Mouse (Mus musculus) cerebellum, adult 11-12 months (tissue): ENCODE measurements around the gene Cbs.
"Not testable (repeated sequence)": the region's sequence is repeated elsewhere in the genome, so short reads cannot be mapped to it uniquely, and the experiment has no call there.

Source experiments
- DNase-seq: peaks from one replicate; pipeline ENCODE4 v3.0.0; 2022

Cbs gene

DNA sequence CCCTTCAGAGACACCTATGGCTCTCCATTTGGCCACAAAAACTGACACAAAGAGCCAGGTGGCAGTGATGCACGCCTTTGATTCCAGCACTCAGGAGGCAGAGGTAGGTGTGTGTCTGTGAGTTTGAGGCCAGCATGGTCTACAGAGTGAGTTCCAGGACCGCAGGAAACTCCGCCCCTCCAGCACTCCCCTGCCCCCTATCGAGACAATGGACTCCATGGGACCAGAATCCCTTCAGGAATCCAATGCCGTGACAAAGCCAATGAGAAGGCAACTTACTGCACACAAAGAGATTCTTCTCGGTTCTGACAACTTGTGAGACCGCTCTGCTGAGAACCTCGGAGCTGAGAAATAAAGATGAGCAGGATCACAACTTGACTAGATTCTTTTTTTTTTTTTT lies 5.3 kb upstream of the Cbs start:
- DNase-seq = no peak

DNA sequence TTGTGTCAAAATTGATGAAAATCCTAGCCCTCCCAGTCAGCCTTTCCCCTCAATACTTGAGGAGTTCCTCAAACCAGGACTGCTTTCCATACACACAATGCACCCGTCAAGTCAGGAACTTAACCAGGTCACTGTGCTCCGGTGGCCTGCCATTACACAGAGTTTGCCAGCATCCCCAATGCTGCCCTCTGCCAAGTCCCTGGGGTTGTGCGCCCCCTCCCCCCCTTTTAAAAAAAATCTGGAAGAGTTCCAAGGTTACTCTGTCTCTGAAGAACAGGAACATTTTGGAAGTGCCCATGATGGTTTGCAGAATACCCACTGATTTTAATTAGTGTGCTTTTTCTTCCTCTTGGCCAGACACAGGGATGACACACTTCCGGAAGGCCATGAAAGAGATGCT lies 2.6 kb upstream of the Cbs start:
- DNase-seq = no peak

DNA sequence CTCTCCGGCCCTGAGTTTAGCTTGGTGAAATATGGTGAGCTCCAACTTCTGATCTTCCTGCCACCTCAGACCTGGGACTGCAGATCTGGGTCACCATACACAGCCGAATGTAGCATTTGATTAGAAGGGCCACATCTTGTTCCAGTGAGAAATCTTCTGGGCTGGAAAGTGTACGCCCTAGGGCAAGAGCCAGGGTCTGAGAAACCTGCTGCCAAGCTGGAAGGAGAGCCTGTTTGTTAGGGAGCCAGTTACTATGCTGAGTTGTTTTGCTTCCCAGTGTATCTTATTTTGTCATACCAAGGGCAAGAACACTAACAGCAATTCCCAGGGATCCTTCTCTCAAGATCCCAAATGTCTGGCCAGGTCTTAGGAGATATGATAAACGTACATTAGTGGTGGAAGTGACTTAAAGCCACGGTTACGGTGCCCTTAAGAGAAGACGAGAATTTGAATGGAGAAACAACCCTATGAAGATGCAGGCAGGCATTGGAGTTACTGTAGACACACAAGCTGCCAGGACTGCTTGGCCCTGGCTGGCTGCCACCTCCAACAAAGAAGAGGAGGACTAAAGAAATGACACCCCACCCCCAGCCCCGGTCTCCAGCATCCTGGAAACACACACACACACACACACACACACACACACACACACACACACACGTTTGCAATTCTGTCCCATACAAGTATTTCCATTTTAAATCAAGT lies 980 bp upstream of the Cbs start:
- DNase-seq = no peak

DNA sequence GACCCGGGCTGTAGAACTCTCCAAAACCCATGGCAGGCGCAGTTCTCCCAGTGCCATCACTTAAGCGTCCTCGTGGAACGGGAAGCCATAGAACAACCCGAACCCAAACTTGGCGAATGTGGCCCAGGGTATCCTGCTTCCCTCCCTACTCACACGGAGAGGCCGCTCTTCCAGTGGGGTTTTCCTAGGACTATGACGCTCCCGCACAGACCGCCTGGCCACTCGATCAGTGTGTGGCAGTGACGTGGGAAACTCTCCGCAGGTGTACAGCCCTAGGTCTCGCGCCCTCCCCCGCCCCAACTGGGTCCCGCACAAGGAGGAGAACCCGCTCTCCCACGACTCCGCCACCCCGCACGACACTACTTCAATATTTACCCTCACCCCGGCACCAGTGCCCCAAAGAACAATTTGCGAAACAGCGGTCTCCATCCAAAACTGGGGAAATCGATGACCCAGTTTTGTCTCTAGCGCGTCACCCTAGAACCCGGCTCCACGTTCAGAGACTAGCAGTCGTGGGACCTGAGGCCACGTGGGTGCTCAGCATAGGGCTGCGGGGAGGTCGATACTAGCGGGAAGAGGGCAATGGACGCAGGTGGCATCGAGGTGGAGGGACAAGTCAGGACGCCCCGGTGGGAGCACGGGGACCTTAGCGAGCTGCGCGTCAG lies 629 bp downstream of the Cbs start:
- no peak for DNase-seq

DNA sequence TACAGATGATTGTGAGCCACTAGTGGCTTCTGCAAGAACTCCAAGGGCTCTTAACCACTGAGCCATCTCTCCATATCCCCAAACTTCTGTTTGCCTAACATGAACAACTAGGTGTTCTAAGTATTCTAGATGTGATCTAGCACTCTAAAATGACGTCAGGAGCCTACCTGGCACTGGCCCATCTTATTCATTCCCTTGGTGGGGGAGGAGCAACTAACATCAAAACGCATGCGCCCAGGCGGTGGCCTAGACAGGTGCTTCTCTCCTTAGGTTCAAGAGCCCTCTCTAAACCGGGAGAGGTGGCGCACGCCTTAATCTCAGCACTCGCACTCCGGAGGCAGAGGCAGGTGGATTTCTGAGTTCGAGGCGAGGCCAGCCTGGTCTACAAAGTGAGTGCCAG lies 1.3 kb downstream of the Cbs start:
- DNase-seq = no peak

DNA sequence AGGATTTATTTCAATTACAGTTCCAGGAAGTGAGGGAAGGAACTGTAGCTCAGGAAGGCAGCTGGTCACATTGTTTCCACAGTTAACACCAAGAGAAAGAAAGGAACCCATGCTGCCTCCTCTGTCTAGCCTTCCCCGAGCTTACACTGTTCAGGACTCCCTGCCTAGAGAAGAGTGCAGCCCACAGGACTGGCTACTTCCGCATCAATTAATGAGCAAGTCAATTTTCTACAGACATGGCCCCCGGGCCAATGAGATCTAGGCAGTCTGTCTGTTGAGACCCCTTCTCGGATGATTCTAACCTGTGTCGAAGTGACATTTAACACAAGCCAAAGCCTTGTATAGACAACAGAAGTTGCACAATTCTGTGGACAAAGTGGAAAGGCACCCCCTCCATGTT lies 2.1 kb downstream of the Cbs start:
- DNase-seq = no peak

DNA sequence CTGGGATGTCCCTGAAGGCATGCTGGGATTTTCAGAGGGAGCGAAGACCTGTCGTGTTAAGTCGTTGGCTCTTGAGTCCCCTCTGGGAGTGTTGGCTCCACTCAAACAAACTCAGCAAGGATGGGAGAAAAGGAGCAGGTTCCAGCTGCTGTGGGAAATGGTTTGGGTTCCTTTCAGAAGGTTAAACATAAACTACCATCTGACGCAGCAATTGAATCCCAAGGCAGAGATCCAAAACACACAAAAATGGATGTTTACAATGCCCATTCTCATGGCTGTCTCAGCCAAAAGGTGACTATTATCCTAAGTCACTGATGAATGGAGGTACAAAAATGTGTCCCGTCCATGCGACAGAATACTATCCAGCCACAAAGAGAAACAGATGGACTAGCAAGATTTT lies 4.0 kb downstream of the Cbs start:
- no peak for DNase-seq

DNA sequence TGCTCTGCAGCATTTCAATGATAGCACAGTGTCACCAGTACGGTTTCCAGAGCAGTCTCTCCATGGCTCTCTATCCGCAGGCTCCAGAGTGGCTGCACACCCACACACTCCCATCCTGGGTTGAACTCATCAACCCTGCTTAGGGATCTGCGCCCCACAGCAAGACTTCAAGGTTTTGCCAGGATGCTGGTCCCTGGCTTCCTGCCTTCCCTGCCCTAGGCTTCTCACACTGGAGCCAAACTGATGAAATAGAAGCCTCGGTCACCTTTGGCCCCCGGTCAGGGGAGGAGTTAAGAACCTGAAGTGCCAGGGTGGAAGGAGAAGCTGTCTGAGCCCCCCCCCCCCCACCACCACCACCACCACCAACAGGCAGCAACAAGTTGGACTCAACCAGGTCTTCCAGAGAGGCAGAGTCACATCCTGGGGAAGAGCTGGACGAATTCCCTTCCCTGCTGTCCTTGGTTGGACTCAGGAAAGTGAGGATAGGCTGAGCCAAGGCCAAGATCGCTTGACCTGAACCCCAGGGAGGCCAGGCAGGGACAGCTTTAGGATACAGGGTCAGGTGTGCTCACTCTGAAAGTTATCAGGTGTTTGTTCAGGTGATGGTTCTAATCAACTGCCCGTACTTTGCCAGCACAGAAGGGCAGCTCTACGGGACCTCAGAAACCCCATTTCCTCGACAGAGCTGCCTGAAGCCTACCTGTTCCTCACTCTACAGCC lies 5.8 kb downstream of the Cbs start:
- DNase-seq = no peak

DNA sequence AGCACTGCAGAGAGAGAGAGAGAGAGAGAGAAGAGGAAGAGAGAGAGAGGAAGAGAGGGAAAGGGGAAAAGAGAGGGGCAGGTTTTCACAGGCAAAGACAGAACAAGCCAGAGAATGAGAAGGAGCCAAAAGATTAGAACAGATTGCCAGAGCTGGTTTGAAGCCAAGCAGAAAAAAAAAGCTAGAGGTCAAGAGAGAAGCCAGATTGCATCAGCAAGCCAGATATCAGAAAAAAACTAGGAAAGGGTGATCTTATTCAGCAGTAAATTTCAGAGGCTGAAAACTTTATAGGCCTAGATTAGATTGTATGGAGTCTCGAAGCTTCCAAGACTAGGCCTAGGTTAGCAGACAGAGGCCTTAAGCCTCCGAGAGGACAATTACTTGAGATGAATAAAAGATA lies 9.1 kb downstream of the Cbs start:
- no peak for DNase-seq

DNA sequence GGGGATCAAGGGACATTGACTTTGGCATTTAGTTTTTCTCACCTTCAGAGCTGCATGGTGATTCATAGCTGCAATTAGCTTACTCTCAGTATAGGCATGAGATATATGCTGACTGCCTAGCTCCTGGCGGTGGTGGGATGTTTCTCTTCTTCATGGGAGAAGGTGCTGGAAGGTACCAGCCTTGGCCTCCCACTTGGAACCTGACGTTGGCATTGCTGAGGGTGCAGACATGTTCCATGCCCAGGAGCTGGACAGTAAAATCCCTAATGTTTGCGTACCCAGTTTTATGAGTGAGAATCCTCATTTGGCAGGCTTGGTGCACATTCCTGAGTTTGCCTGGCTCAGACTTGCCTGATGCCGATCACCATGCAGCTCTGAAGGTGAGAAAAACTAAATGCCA lies 13.9 kb downstream of the Cbs start:
- DNase-seq = no peak

DNA sequence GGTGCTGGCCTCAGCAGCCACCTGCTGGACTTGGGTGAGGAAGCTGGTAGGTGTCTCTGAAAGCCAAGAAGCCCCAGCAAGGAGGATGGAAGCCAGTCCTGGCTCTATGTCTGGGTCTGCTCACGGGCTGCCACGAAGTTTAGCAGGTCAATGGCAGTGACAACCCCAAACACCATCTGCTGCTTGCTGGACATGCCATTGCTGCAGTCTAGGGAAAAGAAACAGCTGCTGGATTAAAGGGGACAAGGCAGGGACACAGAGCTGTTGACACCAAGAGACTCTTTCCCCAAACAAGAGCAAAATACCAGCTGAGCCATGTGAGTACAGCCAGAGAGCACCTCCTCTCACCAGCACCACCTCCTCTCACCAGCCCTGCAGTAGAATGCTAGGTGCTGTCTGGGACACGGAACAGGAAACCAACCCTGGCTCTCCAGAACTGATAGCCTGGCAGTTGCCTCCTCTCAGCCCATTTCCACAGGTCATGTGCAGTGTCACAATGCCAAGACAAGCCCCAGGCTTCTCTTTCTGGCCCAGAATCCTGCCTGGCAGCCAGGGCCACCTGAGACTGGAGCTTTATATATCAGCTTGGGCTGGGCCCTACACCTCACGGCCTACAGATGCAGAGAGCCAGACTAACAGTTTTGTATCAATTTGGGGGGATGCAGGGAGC lies 23.8 kb downstream of the Cbs start:
- peak; percentile 16 for DNase-seq

DNA sequence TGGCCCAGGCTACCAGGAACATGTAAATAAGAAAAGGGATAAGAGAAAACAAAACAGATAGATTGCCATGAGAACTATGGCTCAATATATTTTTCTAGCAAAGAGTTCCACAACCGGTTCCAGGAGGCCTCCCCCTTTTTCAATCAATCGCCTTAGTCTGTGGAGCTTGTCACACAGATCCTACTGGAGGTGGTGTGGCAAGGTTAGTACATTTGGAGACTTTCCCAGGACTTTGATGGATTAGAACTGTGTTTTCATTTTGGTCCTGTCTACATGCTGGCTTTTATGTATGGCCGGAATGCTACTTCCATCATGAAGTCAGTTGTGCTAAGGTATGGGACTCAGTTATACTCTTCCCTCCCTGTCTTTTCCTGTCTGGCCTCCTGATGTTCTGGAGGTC lies 27.1 kb downstream of the Cbs start:
- DNase-seq = no peak

DNA sequence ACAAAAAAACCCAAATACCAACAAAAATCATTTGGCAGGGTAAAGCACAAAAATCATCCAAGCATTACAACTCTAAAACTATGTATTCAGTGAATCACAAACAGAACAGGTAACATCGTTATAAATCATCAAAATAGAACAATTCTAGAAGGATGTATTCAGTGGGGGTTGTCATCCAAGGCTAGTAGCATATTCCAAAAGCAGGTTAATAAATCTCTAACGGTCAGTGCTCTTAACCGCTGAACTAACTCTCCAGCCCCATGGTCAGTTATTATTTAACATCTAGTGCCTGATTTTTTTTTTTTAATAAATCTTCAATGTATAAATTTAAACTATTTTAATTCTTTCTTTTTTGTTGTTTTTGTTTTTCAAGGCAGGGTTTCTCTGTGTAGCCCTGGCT lies 27.9 kb downstream of the Cbs start:
- not testable (repeated sequence) for DNase-seq

DNA sequence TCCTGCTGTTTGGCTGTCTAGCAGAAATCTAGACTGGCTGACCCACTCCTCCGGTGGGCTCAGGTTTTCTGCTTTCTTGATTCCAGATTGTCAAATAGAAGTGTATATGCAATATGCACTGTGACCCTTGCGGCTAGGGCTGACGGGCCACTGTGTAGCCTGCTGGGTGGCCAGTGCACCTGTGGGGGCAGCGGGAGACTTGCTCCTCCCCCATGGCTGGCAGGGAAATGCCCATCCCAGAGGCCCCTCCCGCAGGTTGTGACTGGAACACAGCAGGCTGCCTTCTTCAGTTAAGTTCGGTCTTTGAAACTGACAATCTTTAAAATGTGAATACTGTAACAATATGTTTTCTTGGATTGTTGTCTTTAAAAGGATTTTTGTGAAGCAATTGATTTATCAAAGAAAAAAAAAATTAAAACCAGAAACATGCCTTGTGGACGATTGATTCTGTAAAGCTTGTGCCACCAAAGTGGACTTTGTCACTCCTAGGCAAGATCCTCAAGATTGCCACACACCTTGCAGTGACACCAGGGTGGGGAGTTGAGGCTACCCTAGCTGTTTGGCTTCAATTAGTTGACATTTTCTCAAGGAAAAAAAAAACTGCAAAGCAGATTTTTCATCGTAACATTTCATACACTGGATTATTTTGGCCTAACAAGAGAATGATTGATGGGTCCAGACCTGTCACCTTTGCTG lies 29.6 kb downstream of the Cbs start:
- no peak for DNase-seq

DNA sequence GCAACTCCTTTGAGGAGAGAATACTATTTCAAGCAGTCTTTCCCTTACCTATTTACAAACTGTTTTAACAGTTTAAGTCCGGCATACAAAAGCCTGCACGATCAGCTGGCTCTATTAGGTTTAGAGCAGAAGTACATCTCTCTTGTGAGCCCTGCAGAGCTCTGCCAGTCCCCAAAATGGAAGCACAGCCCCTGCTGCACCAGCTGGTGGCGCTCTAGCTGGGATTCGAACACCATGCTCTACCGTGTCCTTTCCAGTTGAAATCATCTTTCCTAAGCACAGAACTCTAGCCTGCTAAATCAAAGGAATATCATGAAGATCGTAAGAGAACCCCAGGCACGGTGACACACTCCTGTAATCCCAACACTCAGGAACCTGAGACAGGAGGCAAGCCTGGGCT lies 30.6 kb downstream of the Cbs start:
- DNase-seq = no peak

DNA sequence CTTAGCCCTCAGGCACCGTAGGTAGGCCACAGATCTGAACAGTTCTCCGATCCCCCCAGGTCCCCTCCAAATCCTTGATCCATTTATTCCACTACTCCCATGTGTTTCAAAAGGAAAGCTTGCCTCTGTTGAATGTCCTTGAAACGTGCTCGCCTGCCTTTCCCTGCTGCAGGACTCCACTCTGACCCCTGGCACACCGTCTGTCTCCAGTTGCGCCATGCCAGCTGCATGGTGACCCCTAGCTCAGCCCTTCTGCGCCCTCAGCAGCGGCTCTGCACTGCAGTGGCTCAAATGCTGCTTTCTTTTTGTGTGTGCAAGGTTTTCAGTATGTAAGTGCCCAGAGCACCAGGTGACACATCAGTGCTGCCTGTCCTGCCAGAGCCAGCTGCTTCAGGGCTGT lies 38.4 kb downstream of the Cbs start:
- DNase-seq = no peak

DNA sequence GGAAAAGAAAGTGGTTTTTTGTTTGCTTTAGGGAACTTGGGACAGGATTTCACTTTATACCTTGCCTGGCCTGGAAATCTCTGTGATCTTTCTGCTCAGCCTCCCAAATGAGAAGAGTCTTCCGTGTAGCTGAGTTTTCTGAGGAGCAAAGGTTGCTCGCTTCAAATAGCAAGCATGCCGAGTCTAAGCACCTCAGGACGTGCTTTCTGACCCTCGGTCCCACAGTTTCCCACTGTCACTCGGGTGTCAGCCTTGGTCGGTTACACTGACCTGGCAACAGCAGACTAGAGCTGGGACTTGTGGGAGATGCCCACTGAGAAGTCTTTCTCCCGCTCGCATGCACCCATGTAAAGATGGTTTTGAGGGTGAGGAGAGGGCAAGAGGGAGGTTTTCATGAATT lies 39.1 kb downstream of the Cbs start:
- no peak for DNase-seq

DNA sequence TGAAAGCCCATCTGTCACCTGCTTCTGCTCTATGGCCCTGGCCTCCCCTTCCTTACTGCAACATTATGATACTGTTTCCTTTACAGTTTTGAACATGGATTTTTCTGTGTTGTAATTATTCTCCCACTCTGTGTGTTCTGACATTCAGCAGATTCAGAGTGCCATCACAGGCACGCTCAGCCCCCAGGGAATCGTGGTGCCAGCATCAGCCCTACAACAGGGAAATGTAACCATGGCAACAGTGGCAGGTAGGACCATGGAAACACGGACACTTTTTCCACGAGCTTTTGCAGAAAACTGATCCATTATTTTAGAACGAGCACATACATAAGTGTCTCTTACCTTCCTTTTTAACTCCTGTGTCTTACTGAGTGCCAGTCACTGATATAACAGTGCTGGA lies 42.0 kb downstream of the Cbs start:
- no peak for DNase-seq

DNA sequence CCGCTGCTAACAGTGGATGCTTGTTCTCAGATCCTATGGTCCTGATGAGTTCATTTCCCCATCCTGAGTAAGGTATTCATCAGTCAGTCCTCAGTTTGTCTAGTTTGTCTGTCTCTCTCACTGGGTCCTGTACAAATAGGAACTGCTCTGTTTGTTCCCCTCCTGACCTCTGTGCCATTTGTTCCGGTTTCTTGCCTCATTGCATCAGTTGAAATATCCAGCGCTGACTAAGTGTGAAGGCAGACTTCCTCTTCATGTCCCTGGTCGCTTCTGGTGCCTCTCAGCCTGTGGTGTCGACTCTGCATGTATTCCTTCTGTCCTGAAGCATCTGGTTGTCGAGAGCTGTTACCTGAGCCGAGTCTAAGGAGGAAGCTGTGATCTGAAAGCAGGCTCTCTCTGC lies 42.4 kb downstream of the Cbs start:
- no peak for DNase-seq

DNA sequence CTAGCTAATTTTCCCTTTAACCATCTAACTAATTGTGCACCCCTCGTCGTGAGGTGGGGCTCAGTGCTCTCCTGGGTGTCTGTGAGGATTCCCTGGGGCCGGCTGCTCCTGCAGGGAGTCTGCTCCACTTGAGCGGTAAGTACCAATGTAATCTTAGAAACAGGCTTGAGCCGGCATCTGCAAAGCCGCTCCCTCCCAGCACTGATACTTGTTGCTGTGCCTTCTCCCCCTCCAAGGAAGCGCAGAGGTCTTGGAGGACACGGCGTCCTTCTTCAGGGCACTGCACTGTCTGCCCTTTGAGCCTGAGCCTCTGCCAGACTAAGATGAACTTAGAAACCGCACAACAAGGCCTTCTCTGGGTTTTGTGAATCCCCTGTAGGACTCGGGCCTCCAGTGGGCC lies 46.2 kb downstream of the Cbs start:
- DNase-seq = no peak

DNA sequence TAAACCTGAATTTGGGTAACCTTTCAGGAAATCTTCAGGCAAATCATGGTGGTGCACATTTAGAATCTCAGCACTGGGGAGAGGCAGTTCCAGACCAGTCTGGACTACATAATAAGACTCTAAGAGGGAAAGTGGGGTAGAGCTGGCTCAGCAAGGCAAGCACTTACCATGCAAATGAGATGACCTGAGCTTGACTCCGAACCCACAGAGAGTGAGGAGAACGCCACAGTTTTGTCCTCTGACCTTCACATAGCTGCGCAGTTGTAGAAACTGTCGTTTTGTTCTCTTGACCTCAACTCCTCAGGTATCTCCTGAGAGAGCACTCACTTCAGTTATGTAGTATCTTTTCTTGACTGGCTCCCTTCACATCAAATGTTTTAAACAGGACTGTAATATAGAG lies 48.3 kb downstream of the Cbs start:
- no peak for DNase-seq

DNA sequence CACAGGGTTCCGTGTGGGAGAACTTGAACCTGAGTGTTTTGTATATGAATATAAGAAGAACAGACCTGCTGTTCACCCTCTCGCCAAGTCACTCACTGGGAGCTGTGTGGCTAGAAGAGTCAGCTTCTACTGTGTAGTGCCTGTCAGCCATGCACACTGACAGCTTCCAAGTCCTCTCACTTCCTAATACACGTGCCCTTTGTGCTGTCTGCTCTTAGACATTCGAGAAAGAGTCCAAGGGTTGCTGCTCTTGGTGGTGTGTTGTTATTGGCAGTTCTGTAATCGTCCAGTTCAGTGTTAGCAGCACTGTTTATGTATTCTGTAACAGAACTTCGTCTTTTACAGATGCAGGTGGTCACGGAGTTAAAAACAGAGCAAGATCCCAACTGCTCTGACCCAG lies 48.9 kb downstream of the Cbs start:
- DNase-seq = no peak

DNA sequence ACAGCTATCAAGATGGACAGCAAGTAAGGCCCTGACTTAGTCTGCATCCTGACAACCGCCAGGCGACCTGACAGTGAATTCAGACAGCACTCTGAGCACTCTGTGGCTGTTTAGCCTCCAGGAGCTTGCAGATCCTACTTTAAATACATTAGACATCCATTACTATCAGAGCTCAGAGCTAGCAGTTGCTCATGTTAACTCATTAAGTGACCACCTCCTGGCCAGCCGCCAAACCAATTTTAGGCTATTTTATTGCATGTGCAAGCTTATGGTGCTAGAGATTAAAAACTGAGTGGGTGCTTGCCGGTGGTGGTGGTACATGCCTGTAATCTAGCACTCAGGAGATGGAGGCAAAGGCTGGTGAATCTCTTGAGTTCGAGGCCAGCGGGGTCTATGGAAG lies 53.3 kb downstream of the Cbs start:
- no peak for DNase-seq
